In genomic region chr4:126754736-126755374, GRCm38 (mm10) we compare ENCODE assay signal across 10 mouse cellular contexts. TPM values are rescaled to one million over a fixed set of nuclear protein-coding genes. Genes with fewer than 3 reads are reported as not detected.
DNase-seq lines count a peak whose midpoint lies in the region; ATAC-seq lines count a peak whose summit lies in the region.
"Had no signal": no experiment of that assay in that cellular context is flagged by ENCODE, and none has a peak within 500 bp of the region (broad histone marks: within the 10 kb centered on the region; RNA-seq: fewer than 3 reads in every experiment).

No protein-coding gene starts in this region.

- no peak overlapping the region for H3K4me3 ChIP-seq in kidney, embryonic 16.5 days (ENCODE audit: low read length)
- peak overlapping the region; percentile 86 for H3K4me3 ChIP-seq in forebrain, embryonic 13.5 days
- H3K4me3 ChIP-seq in limb, embryonic 12.5 days (replicated peaks) = peak overlapping the region; percentile 90
- peak overlapping the region; percentile 67 for H3K4me3 ChIP-seq in neural tube, embryonic 14.5 days (ENCODE audit: low read depth, low read length)

- ATAC-seq in kidney, embryonic 16.5 days (ENCODE audit: low FRiP score, low TSS enrichment) = no peak
- no peak for ATAC-seq in forebrain, embryonic 13.5 days
- no peak for ATAC-seq in limb, embryonic 12.5 days (ENCODE audit: insufficient number of reproducible peaks, insufficient read depth, low FRiP score, low TSS enrichment, low read depth)
- ATAC-seq in neural tube, embryonic 14.5 days (ENCODE audit: low read depth) = no peak

- H3K9ac ChIP-seq in kidney, embryonic 16.5 days (replicated peaks; ENCODE audit: low read length) = no peak overlapping the region
- H3K9ac ChIP-seq in forebrain, embryonic 13.5 days = peak overlapping the region; percentile 90; the same call in 1 of the 2 replicates
- no peak overlapping the region for H3K9ac ChIP-seq in limb, embryonic 12.5 days (replicated peaks)
- no peak overlapping the region for H3K9ac ChIP-seq in neural tube, embryonic 14.5 days (replicated peaks; ENCODE audit: low read depth, low read length)

- H3K4me2 ChIP-seq in kidney, embryonic 16.5 days (replicated peaks; ENCODE audit: low read depth, low read length) = peak overlapping the region; percentile 92
- H3K4me2 ChIP-seq in forebrain, embryonic 13.5 days = peak overlapping the region; percentile 98
- peak overlapping the region; percentile 98 for H3K4me2 ChIP-seq in limb, embryonic 12.5 days
- peak overlapping the region; percentile 62 for H3K4me2 ChIP-seq in neural tube, embryonic 14.5 days (ENCODE audit: low read depth, low read length)

- no peaks in the 10 kb centered on the region for H3K9me3 ChIP-seq in kidney, embryonic 16.5 days (ENCODE audit: low read length)
- no peaks in the 10 kb centered on the region for H3K9me3 ChIP-seq in forebrain, embryonic 13.5 days (replicated peaks)
- H3K9me3 ChIP-seq in limb, embryonic 12.5 days = no peaks in the 10 kb centered on the region
- no peaks in the 10 kb centered on the region for H3K9me3 ChIP-seq in neural tube, embryonic 14.5 days (ENCODE audit: control insufficient read depth, low read length)

- intact Hi-C loops in gastrocnemius, postnatal 36 days (cut with DNase I) = no loop called here

- H3K27ac ChIP-seq in kidney, embryonic 16.5 days (ENCODE audit: low read length) = no peak overlapping the region
- no peak overlapping the region for H3K27ac ChIP-seq in forebrain, embryonic 13.5 days
- H3K27ac ChIP-seq in limb, embryonic 12.5 days = no peak overlapping the region
- H3K27ac ChIP-seq in neural tube, embryonic 14.5 days (ENCODE audit: low read depth, low read length) = no peak overlapping the region

- 39% methylated on average over 12 of the region's 12 CpGs for WGBS in kidney, embryonic 16.5 days
- WGBS in forebrain, embryonic 13.5 days = 45% methylated on average over 12 of the region's 12 CpGs
- WGBS in limb, embryonic 12.5 days = 60% methylated on average over 12 of the region's 12 CpGs
- WGBS in neural tube, embryonic 14.5 days = 44% methylated on average over 12 of the region's 12 CpGs

- H3K36me3 ChIP-seq in kidney, embryonic 16.5 days (ENCODE audit: insufficient read depth, low read length) = peaks cover 9% of the 10 kb centered on the region
- H3K36me3 ChIP-seq in forebrain, embryonic 13.5 days (ENCODE audit: poor library complexity, severe bottlenecking) = peaks cover 24% of the 10 kb centered on the region
- peaks cover 31% of the 10 kb centered on the region for H3K36me3 ChIP-seq in limb, embryonic 12.5 days
- H3K36me3 ChIP-seq in neural tube, embryonic 14.5 days (ENCODE audit: control insufficient read depth, insufficient read depth, low read length) = 0 out of 2 replicates have a peak, but pooled peaks cover 5% of the 10 kb centered on the region

- DNase-seq in kidney, postnatal 4 days = no peak
- DNase-seq in retina, embryonic 14.5 days (ENCODE audit: low spot score) = no peak
- no peak for DNase-seq in gastrocnemius, postnatal 36 days
- no peak for DNase-seq in adrenal gland, postnatal 10 days

- peaks cover 22% of the 10 kb centered on the region for H3K4me1 ChIP-seq in kidney, embryonic 16.5 days (ENCODE audit: insufficient read depth, low read length)
- peaks cover 52% of the 10 kb centered on the region for H3K4me1 ChIP-seq in forebrain, embryonic 13.5 days
- H3K4me1 ChIP-seq in limb, embryonic 12.5 days (replicated peaks) = peaks cover 31% of the 10 kb centered on the region
- peaks cover 29% of the 10 kb centered on the region for H3K4me1 ChIP-seq in neural tube, embryonic 14.5 days (ENCODE audit: control insufficient read depth, insufficient read depth, low read length)

- H3K27me3 ChIP-seq in kidney, embryonic 16.5 days (ENCODE audit: insufficient read depth, low read length) = no peaks in the 10 kb centered on the region
- H3K27me3 ChIP-seq in forebrain, embryonic 13.5 days = no peaks in the 10 kb centered on the region
- no peaks in the 10 kb centered on the region for H3K27me3 ChIP-seq in limb, embryonic 12.5 days
- H3K27me3 ChIP-seq in neural tube, embryonic 14.5 days (ENCODE audit: control insufficient read depth, insufficient read depth, low read length) = no peaks in the 10 kb centered on the region

RNA-seq across cellular contexts. Expression of gene AU040320, which starts 1.5 kb away (rescaled TPM):
- polyA plus RNA-seq in kidney, embryonic 16.5 days (2015; fragmentation: Nextera tagmentation; extraction: Ambion mirVana) = 25.4 and 25.6 TPM in 2 replicates
- polyA plus RNA-seq in forebrain, embryonic 13.5 days (2015; fragmentation: Nextera tagmentation; extraction: Ambion mirVana) = 29.3 and 32.6 TPM in 2 replicates
- polyA plus RNA-seq in limb, embryonic 12.5 days (2016; fragmentation: Nextera tagmentation; extraction: Ambion mirVana) = 15.7 and 17.4 TPM in 2 replicates
- 43.2 and 47.2 TPM in 2 replicates for polyA plus RNA-seq in neural tube, embryonic 14.5 days (2014; fragmentation: Nextera tagmentation; extraction: Ambion mirVana)
- total RNA-seq in gastrocnemius, postnatal 36 days (2021) = 10 to 100 TPM; 23.5 TPM
- 10 to 100 TPM; 26.6 to 33.5 TPM for total RNA-seq in adrenal gland, postnatal 10 days (2021)

RNA-seq across cellular contexts. Expression of gene Ncdn, which starts 1.6 kb away (rescaled TPM):
- polyA plus RNA-seq in kidney, embryonic 16.5 days (2015; fragmentation: Nextera tagmentation; extraction: Ambion mirVana) = 28.8 and 33.0 TPM in 2 replicates
- polyA plus RNA-seq in forebrain, embryonic 13.5 days (2015; fragmentation: Nextera tagmentation; extraction: Ambion mirVana) = 47.6 and 60.0 TPM in 2 replicates
- 33.5 and 35.8 TPM in 2 replicates for polyA plus RNA-seq in limb, embryonic 12.5 days (2016; fragmentation: Nextera tagmentation; extraction: Ambion mirVana)
- polyA plus RNA-seq in neural tube, embryonic 14.5 days (2014; fragmentation: Nextera tagmentation; extraction: Ambion mirVana) = 110 and 111 TPM in 2 replicates
- 1 to 10 TPM; 7.6 to 9.9 TPM for total RNA-seq in gastrocnemius, postnatal 36 days (2021)
- total RNA-seq in adrenal gland, postnatal 10 days (2021) = 10 to 100 TPM; 22.0 to 23.1 TPM

RNA-seq across cellular contexts. Expression of gene Tfap2e, which starts 18.8 kb away (rescaled TPM):
- not detected in 2 replicates for polyA plus RNA-seq in kidney, embryonic 16.5 days (2015; fragmentation: Nextera tagmentation; extraction: Ambion mirVana)
- polyA plus RNA-seq in forebrain, embryonic 13.5 days (2015; fragmentation: Nextera tagmentation; extraction: Ambion mirVana) = 0.19 and 0.31 TPM in 2 replicates
- not detected in 2 replicates for polyA plus RNA-seq in limb, embryonic 12.5 days (2016; fragmentation: Nextera tagmentation; extraction: Ambion mirVana)
- not detected in 2 replicates for polyA plus RNA-seq in neural tube, embryonic 14.5 days (2014; fragmentation: Nextera tagmentation; extraction: Ambion mirVana)
- total RNA-seq in gastrocnemius, postnatal 36 days (2021) = not detected
- total RNA-seq in adrenal gland, postnatal 10 days (2021) = not detected
- total RNA-seq: granulocyte monocyte progenitor cell, adult 5-6 weeks; liver, adult 2 months had no signal
- polyA plus RNA-seq: liver, adult 2 months had no signal
